Mouse (Mus musculus) small intestine, adult 2 months (tissue): ENCODE data around the gene Cpm. TPM values are rescaled to one million over a fixed set of nuclear protein-coding genes. Genes with fewer than 3 reads are reported as not detected.

Experiments used
- H3K27ac ChIP-seq: fragments of 200-500 bp; 2 replicates; pipeline ENCODE4 v1.5.1; 2012; ENCODE audit warnings: low read depth, low read length, control low read depth, inconsistent platforms; ENCODE audit not compliant: insufficient read depth
- H3K27me3 ChIP-seq: fragments of 200-500 bp; 2 replicates; pipeline ENCODE4 v1.6.1; 2012; ENCODE audit warnings: mild to moderate bottlenecking, moderate library complexity, low read length, inconsistent platforms; ENCODE audit not compliant: control insufficient read depth, insufficient read depth
- H3K36me3 ChIP-seq: fragments of 200-500 bp; 2 replicates; pipeline ENCODE4 v1.6.1; 2012; ENCODE audit warnings: mild to moderate bottlenecking, low read length, control low read depth, inconsistent platforms; ENCODE audit not compliant: control insufficient read depth, insufficient read depth
- H3K4me1 ChIP-seq: fragments of 200-500 bp; 2 replicates; pipeline ENCODE4 v1.6.1; 2012; ENCODE audit warnings: low read length, inconsistent platforms, mixed read lengths; ENCODE audit not compliant: control insufficient read depth, insufficient read depth, insufficient read length
- H3K4me3 ChIP-seq: fragments of 200-500 bp; 2 replicates; pipeline ENCODE4 v1.5.1; 2012; ENCODE audit warnings: low read depth, mild to moderate bottlenecking, control low read depth, inconsistent platforms, low read length, moderate library complexity
- CTCF ChIP-seq: fragments of 200-500 bp; IDR thresholded peaks from 2 replicates; pipeline ENCODE4 v1.5.1; 2012; ENCODE audit warnings: low read depth, mild to moderate bottlenecking, control low read depth, inconsistent platforms, low read length, moderate library complexity, mixed read lengths; ENCODE audit not compliant: insufficient replicate concordance, insufficient read length; ENCODE audit errors: extremely low read depth
- POLR2A ChIP-seq: fragments of 200-500 bp; IDR thresholded peaks from 2 replicates; pipeline ENCODE4 v1.6.1; 2012; ENCODE audit warnings: low read depth, mild to moderate bottlenecking, control low read depth, inconsistent platforms, low read length, moderate library complexity
- WGBS: fragments of 180-500 bp; shearing (Covaris S2); methylation state at CpG from one replicate; pipeline ENCODE4 v1.1.7; 2018; 5-methylcytosine and 5-hydroxymethylcytosine counted together
- polyA plus RNA-seq: library from polyadenylated mRNA; depleted of rRNA; stranded (reverse); fragments of >200 nt; gene quantifications from 2 replicates; pipeline ENCODE4 v1.2.3, GENCODE M21; 2012

Gene Cpm
- polyA plus RNA-seq, 1 experiment, result 13.8 TPM

GRCm38 (mm10) chr10:117656985-117657658 lies 27.8 kb downstream of the Cpm start:
- H3K36me3 ChIP-seq, result no peaks in the 10 kb centered on the region
- 85% methylated on average over 7 of the region's 7 CpGs for WGBS
- TF ChIP-seq POLR2A (no peak), CTCF (no peak)
- H3K27ac ChIP-seq, result no peak overlapping the region
- H3K27me3 ChIP-seq, result no peaks in the 10 kb centered on the region; the same call in 1 of the 2 replicates
- no peak overlapping the region for H3K4me3 ChIP-seq
- peaks cover 5% of the 10 kb centered on the region; the same call in 1 of the 2 replicates for H3K4me1 ChIP-seq

GRCm38 (mm10) chr10:117657659-117658306 lies 28.5 kb downstream of the Cpm start:
- H3K36me3 ChIP-seq, result no peaks in the 10 kb centered on the region
- TF ChIP-seq POLR2A (no peak), CTCF (no peak)
- H3K4me3 ChIP-seq, result no peak overlapping the region
- H3K4me1 ChIP-seq, result peaks cover 5% of the 10 kb centered on the region; the same call in 1 of the 2 replicates
- no peaks in the 10 kb centered on the region; the same call in 1 of the 2 replicates for H3K27me3 ChIP-seq
- no peak overlapping the region for H3K27ac ChIP-seq
- 92% methylated on average over 3 of the region's 3 CpGs for WGBS

GRCm38 (mm10) chr10:117658522-117659429 lies 29.5 kb downstream of the Cpm start:
- WGBS, result 95% methylated on average over 14 of the region's 14 CpGs
- TF ChIP-seq POLR2A (no peak), CTCF (no peak)
- H3K4me3 ChIP-seq, result no peak overlapping the region
- no peaks in the 10 kb centered on the region for H3K36me3 ChIP-seq
- no peak overlapping the region for H3K27ac ChIP-seq
- H3K27me3 ChIP-seq, result no peaks in the 10 kb centered on the region; the same call in 1 of the 2 replicates
- peaks cover 5% of the 10 kb centered on the region; the same call in 1 of the 2 replicates for H3K4me1 ChIP-seq

- 79% methylated on average over 11 of the region's 11 CpGs for WGBS
- Histone ChIP-seq H3K4me3 (no peak overlapping the region), H3K4me1 (peaks cover 5% of the 10 kb centered on the region; the same call in 1 of the 2 replicates), H3K27ac (no peak overlapping the region), H3K27me3 (no peaks in the 10 kb centered on the region; the same call in 1 of the 2 replicates), H3K36me3 (no peaks in the 10 kb centered on the region)
- TF ChIP-seq CTCF (no peak), POLR2A (no peak)
Measured at GRCm38 (mm10) chr10:117659430-117659813, 30.1 kb downstream of the Cpm start.

GRCm38 (mm10) chr10:117659819-117660218 lies 30.5 kb downstream of the Cpm start:
- H3K4me3 ChIP-seq, result no peak overlapping the region
- H3K4me1 ChIP-seq, result peaks cover 4% of the 10 kb centered on the region; the same call in 1 of the 2 replicates
- TF ChIP-seq CTCF, result no peak
- TF ChIP-seq POLR2A, result no peak
- H3K27ac ChIP-seq, result no peak overlapping the region
- WGBS, result 73% methylated on average over 11 of the region's 11 CpGs
- H3K27me3 ChIP-seq, result no peaks in the 10 kb centered on the region
- H3K36me3 ChIP-seq, result no peaks in the 10 kb centered on the region

GRCm38 (mm10) chr10:117662316-117663055 lies 33.2 kb downstream of the Cpm start:
- Histone ChIP-seq H3K27ac (peak overlapping the region; percentile 94), H3K4me1 (peaks cover 4% of the 10 kb centered on the region; the same call in 1 of the 2 replicates), H3K4me3 (peak overlapping the region; percentile 43), H3K36me3 (no peaks in the 10 kb centered on the region), H3K27me3 (no peaks in the 10 kb centered on the region)
- WGBS, result 58% methylated on average over 15 of the region's 15 CpGs
- TF ChIP-seq CTCF, result no peak
- TF ChIP-seq POLR2A, result no peak; the same call in 1 of the 2 replicates
